Comparison of ENCODE assay signal across 11 mouse cellular contexts in the genomic region with DNA sequence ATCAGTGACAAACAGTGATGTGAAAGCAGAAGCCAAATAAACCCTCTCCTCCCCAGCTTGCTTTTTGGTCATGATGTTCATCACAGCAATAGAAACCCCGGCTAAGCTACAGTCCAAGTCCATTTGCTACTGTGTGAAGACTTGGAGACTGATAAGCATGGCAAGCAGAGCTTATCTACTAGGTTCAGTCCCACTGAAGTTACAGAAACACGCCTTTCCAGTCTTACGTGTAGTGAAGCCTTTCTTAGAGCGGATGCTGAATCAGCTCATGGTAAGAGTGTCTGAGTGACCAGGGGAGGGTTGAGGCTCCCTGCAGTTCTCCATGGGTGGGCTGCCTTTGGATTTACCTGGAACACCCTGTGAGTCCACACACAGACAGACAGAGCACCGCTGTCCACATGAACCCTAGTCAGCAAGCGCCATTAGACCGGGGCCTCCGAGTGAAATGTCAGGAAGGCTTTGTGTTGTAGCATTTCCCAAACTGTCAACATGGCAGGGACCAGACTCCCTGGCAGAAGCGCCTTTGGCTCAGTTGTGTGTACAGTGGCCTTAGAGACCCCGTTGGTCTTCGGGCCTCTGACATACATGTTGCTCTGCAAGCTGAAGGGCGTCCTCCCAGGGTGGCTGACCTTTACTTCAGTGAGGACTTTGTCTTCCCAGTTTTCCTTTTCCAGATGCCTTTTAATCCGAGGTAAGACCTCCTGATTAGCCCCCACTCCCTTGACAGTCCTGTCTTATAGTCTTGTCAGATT. TPM values are rescaled to one million over a fixed set of nuclear protein-coding genes. Genes with fewer than 3 reads are reported as not detected.
DNase-seq lines count a peak whose midpoint lies in the region; ATAC-seq and TF ChIP-seq lines count a peak whose summit lies in the region.
"Had no signal": no experiment of that assay in that cellular context is flagged by ENCODE, and none has a peak within 500 bp of the region (broad histone marks: within the 10 kb centered on the region; RNA-seq: fewer than 3 reads in every experiment).

No protein-coding gene starts in this region.

- H3K4me1 ChIP-seq in heart, postnatal 0 days (ENCODE audit: control insufficient read depth, insufficient read depth), result no peaks in the 10 kb centered on the region
- H3K4me1 ChIP-seq in liver, postnatal 0 days (ENCODE audit: insufficient read depth), result peaks cover 9% of the 10 kb centered on the region

- no peak overlapping the region for H3K4me3 ChIP-seq in heart, postnatal 0 days (ENCODE audit: low read depth, low read length)
- H3K4me3 ChIP-seq in liver, postnatal 0 days (ENCODE audit: low read depth, low read length), result no peak overlapping the region

- 77% methylated on average over 13 of the region's 13 CpGs for WGBS in heart, postnatal 0 days
- 78% methylated on average over 13 of the region's 13 CpGs for WGBS in liver, postnatal 0 days (ENCODE audit: insufficient replicate concordance)

- peaks cover 55% of the 10 kb centered on the region for H3K36me3 ChIP-seq in heart, postnatal 0 days (replicated peaks; ENCODE audit: control insufficient read depth, insufficient read depth, low read length)
- peaks cover 35% of the 10 kb centered on the region for H3K36me3 ChIP-seq in liver, postnatal 0 days (replicated peaks; ENCODE audit: insufficient read depth, low read length)

- ATAC-seq in heart, postnatal 0 days (ENCODE audit: insufficient read depth, low read depth), result no peak
- peak; percentile 86 for ATAC-seq in erythroid progenitor cell, adult 5-6 weeks (replicated peaks; ENCODE audit: low FRiP score, poor library complexity, severe bottlenecking)
- peak; percentile 91 for ATAC-seq in liver, postnatal 0 days
- ATAC-seq: hindbrain, embryonic 16.5 days had no signal

- TF ChIP-seq EP300 in heart, postnatal 0 days (IDR thresholded peaks at IDR 0.05; ENCODE audit: low read depth), result no peak
- TF ChIP-seq EP300 in liver, postnatal 0 days (IDR thresholded peaks at IDR 0.05; ENCODE audit: low read depth), result peak; percentile 91

- no peaks in the 10 kb centered on the region for H3K27me3 ChIP-seq in heart, postnatal 0 days (ENCODE audit: control insufficient read depth, insufficient read depth, low read length)
- H3K27me3 ChIP-seq in liver, postnatal 0 days (ENCODE audit: insufficient read depth, low read length), result no peaks in the 10 kb centered on the region

- H3K9ac ChIP-seq in heart, postnatal 0 days (replicated peaks; ENCODE audit: low read depth, low read length), result no peak overlapping the region
- peak overlapping the region; percentile 16; the same call in 1 of the 2 replicates for H3K9ac ChIP-seq in liver, postnatal 0 days (replicated peaks)

- H3K27ac ChIP-seq in heart, postnatal 0 days (ENCODE audit: low read depth), result peak overlapping the region; percentile 64
- peak overlapping the region; percentile 72; the same call in 1 of the 2 replicates for H3K27ac ChIP-seq in liver, postnatal 0 days (ENCODE audit: low read depth)

- no peak for DNase-seq in heart, postnatal 0 days (ENCODE audit: low spot score)
- DNase-seq in heart, adult 11 months, result no peak
- peak; percentile 56 for DNase-seq in c-Kit-negative CD71-positive TER-119-positive erythroid progenitor cells, embryonic 14.5 days (ENCODE audit: low read depth, low spot score)
- DNase-seq in liver, postnatal 0 days, result no peak
- DNase-seq in cerebellum, postnatal 36 days, result no peak
- no peak for DNase-seq in layer of hippocampus, postnatal 14 days (ENCODE audit: low spot score in 2 of 2)
- DNase-seq: cerebellum, adult 8-10 months had no signal

- no peak overlapping the region for H3K4me2 ChIP-seq in heart, postnatal 0 days (ENCODE audit: low read depth, low read length)
- H3K4me2 ChIP-seq in liver, postnatal 0 days (ENCODE audit: low read depth, low read length), result peak overlapping the region; percentile 34; the same call in 1 of the 2 replicates

- no peak for TF ChIP-seq CTCF in heart, postnatal 0 days (IDR thresholded peaks at IDR 0.05; ENCODE audit: low read depth)
- no peak for TF ChIP-seq CTCF in liver, postnatal 0 days (IDR thresholded peaks at IDR 0.05; ENCODE audit: low read depth)

- no peaks in the 10 kb centered on the region for H3K9me3 ChIP-seq in heart, postnatal 0 days (replicated peaks; ENCODE audit: control insufficient read depth, low read length)
- H3K9me3 ChIP-seq in liver, postnatal 0 days (ENCODE audit: low read length), result no peaks in the 10 kb centered on the region

RNA-seq across cellular contexts. Expression of gene Rfx4, which starts 55.5 kb away (rescaled TPM):
- not detected in 2 replicates for total RNA-seq in heart, postnatal 0 days (2014; rRNA removed; ENCODE audit: low replicate concordance)
- not detected in 2 replicates for polyA plus RNA-seq in heart, postnatal 0 days (2015; fragmentation: Nextera tagmentation; extraction: Ambion mirVana)
- not detected in 2 replicates for total RNA-seq in erythroid progenitor cell, adult 5-6 weeks (2015; ENCODE audit: low replicate concordance)
- not detected in 2 replicates for total RNA-seq in erythroid progenitor cell, adult 5-6 weeks (2017; ENCODE audit: low replicate concordance)
- polyA plus RNA-seq in liver, postnatal 0 days (2015; fragmentation: Nextera tagmentation; extraction: Ambion mirVana), result not detected in 2 replicates
- total RNA-seq in layer of hippocampus, postnatal 14 days (2021), result 10 to 100 TPM; 13.1 to 15.4 TPM
- total RNA-seq: neutrophil, adult 5-6 weeks had no signal
- polyA plus RNA-seq: CD4-positive, CD25-positive, alpha-beta regulatory T cell, adult 4 months had no signal

Comparison
In these comparisons a context has a peak if more than half of its experiments do, and no peak if none do; other contexts are left out.
1. RNA of gene Rfx4, which starts 55.5 kb away (total RNA-seq): 13.1 to 15.4 TPM in layer of hippocampus, postnatal 14 days; not detected in heart, postnatal 0 days and not detected in erythroid progenitor cell, adult 5-6 weeks; every median in the first group is over 10 times any median in the second.